Mouse (Mus musculus): ENCODE measurements around the gene Insc. TPM values are rescaled to one million over a fixed set of nuclear protein-coding genes. Genes with fewer than 3 reads are reported as not detected.

Gene Insc
- polyA plus RNA-seq, 1 experiment from 2014 or later: 14.7 TPM

DNA sequence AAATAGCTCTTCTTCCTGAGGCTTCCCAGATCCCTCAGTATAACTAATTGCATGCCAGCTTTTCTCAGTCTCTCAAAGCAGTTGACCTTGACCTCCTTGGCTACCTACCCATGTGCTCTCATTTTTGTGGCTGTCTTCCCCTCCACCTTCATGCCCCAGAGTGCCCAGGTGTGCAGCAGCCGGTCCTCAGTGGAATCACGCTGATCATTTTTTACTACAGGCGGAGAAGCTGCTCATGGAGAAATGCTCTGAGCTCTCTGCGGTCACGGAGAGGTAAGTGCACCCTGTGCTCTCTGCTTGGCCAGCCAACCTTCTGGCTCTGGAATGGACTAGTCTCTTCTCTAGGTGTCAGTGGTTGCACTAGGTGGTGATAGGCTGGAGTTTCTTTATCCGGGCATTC, 48.5 kb downstream of the Insc start:
- 85% methylated on average over 6 of the region's 6 CpGs for WGBS
- no peak for ATAC-seq (ENCODE audit: insufficient number of reproducible peaks, low FRiP score, low TSS enrichment, low read depth)
- H3K9me3 ChIP-seq (replicated peaks): no peaks in the 10 kb centered on the region
- H3K4me1 ChIP-seq: no peaks in the 10 kb centered on the region
- no peak overlapping the region for H3K4me3 ChIP-seq (replicated peaks)
- H3K27me3 ChIP-seq: no peaks in the 10 kb centered on the region
- no peaks in the 10 kb centered on the region for H3K36me3 ChIP-seq
- no peak overlapping the region for H3K27ac ChIP-seq (replicated peaks)
- no peak overlapping the region for H3K9ac ChIP-seq
- no peak overlapping the region for H3K4me2 ChIP-seq (replicated peaks)

DNA sequence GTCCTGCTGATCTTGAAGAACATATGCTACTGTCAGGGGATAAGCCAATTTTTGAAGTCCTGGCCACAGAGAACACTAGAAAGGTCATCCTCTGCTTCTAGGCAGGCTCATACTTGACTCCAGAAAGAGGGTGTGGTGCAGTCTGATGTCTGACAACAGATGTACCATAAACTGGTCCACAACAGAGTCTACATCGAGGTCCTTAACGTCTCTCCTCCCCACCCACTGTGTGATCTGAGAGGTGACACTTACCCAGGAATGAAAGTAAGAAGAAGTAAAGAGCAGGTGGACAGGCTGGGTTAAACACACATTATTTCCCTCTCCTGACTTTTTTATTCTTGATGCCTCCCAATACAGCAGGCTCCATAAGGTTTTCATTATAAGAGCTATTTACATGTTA, 50.9 kb downstream of the Insc start:
- H3K27me3 ChIP-seq: no peaks in the 10 kb centered on the region
- H3K9ac ChIP-seq: no peak overlapping the region
- H3K4me2 ChIP-seq (replicated peaks): no peak overlapping the region
- H3K4me1 ChIP-seq: no peaks in the 10 kb centered on the region
- H3K27ac ChIP-seq (replicated peaks): no peak overlapping the region
- H3K9me3 ChIP-seq (replicated peaks): no peaks in the 10 kb centered on the region
- WGBS: 63% methylated on average over 2 of the region's 2 CpGs
- no peak for ATAC-seq (ENCODE audit: insufficient number of reproducible peaks, low FRiP score, low TSS enrichment, low read depth)
- H3K36me3 ChIP-seq: no peaks in the 10 kb centered on the region
- no peak overlapping the region for H3K4me3 ChIP-seq (replicated peaks)

DNA sequence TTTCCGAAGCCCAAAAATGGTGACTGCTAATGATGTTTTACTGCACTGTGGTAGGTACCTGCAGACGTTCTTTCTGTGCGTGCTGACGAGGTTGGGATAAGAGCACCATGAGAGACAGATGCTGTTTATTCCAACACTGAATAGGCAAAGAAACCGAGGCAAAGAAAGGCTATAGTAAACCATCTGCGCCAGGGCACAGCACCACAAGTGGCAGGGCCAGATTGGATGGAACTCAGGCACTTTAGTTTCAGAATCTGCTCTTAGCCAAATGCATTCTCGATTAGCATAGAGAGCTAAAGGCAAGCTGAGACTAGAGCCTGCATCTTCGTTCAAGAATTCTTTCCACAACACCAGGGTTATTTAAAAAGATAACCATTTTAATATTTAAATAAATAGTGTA, 59.1 kb downstream of the Insc start:
- H3K9ac ChIP-seq: no peak overlapping the region
- H3K9me3 ChIP-seq (replicated peaks): no peaks in the 10 kb centered on the region
- no peak overlapping the region for H3K4me2 ChIP-seq (replicated peaks)
- no peaks in the 10 kb centered on the region for H3K36me3 ChIP-seq
- ATAC-seq (ENCODE audit: insufficient number of reproducible peaks, low FRiP score, low TSS enrichment, low read depth): no peak
- no peak overlapping the region for H3K27ac ChIP-seq (replicated peaks)
- H3K4me1 ChIP-seq: no peaks in the 10 kb centered on the region
- no peaks in the 10 kb centered on the region for H3K27me3 ChIP-seq
- WGBS: 78% methylated on average over 8 of the region's 8 CpGs
- no peak overlapping the region for H3K4me3 ChIP-seq (replicated peaks)

DNA sequence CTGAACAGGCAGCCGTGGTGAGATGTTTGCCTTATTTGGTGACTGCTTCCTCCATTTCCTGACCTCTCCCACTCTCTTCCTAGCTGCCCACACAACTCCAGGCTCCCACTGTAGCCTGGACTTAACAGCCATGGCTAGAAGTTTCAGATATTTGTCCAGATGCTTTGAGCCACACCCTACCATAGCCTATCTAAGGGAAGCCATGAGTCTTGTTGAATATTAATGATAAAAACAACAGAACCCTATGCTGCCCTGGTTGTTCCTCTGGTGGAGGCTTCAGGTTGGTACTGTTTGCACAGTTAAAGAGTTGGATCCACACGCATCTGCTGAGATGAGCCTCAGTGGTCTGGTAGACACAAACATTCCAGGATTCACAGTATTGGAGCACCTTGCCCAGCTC, 61.8 kb downstream of the Insc start:
- Histone ChIP-seq H3K9me3 (replicated peaks) (no peaks in the 10 kb centered on the region), H3K27me3 (no peaks in the 10 kb centered on the region), H3K9ac (no peak overlapping the region), H3K4me3 (replicated peaks) (no peak overlapping the region), H3K27ac (replicated peaks) (no peak overlapping the region), H3K4me1 (no peaks in the 10 kb centered on the region), H3K36me3 (no peaks in the 10 kb centered on the region), H3K4me2 (replicated peaks) (no peak overlapping the region)
- ATAC-seq (ENCODE audit: insufficient number of reproducible peaks, low FRiP score, low TSS enrichment, low read depth): no peak
- 77% methylated on average over 2 of the region's 2 CpGs for WGBS

DNA sequence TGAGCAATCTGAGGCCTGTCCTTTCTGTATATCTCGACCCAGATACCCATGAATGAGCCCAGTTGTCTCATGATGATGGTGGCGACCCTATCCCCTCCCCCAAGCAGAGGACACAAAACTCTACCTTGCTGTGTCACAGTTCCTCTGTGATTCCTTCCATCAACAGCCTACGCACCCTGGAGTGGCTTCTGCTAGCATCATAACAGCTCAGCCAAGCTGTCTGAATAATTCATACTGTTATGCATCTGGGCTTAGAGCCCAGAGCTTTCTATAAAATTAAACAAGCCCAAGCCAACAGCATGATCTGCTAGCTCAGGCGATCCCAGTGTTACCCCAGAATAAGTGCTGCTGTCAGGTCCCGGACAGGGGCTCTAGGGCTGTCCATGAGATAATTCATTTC, 63.8 kb downstream of the Insc start:
- H3K4me3 ChIP-seq (replicated peaks): no peak overlapping the region
- no peak for ATAC-seq (ENCODE audit: insufficient number of reproducible peaks, low FRiP score, low TSS enrichment, low read depth)
- WGBS: 65% methylated on average over 5 of the region's 5 CpGs

DNA sequence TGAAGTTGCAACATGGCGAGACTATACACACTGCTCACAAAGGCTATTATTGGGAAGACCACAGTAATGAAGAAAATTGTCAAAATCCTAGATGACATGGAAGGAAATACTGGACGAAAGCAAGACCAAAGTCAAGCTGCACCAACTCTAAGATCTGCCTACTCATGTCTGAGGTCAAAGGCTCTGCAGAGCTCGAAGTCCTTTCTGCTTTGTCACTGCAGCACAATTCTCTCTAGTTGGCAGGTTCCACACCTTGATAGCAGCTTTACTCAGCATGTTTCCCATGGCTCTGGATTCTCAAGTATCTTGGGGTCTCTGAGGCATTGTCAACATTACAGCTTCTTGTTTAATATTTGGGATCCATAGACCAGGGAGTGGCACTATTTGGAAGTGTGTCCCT, 64.8 kb downstream of the Insc start:
- Histone ChIP-seq H3K9me3 (replicated peaks) (no peaks in the 10 kb centered on the region), H3K36me3 (no peaks in the 10 kb centered on the region), H3K4me2 (replicated peaks) (no peak overlapping the region), H3K9ac (no peak overlapping the region), H3K4me1 (no peaks in the 10 kb centered on the region), H3K27me3 (no peaks in the 10 kb centered on the region), H3K4me3 (replicated peaks) (no peak overlapping the region), H3K27ac (replicated peaks) (no peak overlapping the region)
- ATAC-seq (ENCODE audit: insufficient number of reproducible peaks, low FRiP score, low TSS enrichment, low read depth): no peak
- WGBS: 88% methylated on average over 3 of the region's 3 CpGs

More for the DNA sequence above, 63.8 kb downstream of the Insc start:
- H3K9ac ChIP-seq: no peak overlapping the region
- H3K27ac ChIP-seq (replicated peaks): no peak overlapping the region
- no peaks in the 10 kb centered on the region for H3K27me3 ChIP-seq
- no peak overlapping the region for H3K4me2 ChIP-seq (replicated peaks)
- no peaks in the 10 kb centered on the region for H3K9me3 ChIP-seq (replicated peaks)
- H3K36me3 ChIP-seq: no peaks in the 10 kb centered on the region
- H3K4me1 ChIP-seq: no peaks in the 10 kb centered on the region

DNA sequence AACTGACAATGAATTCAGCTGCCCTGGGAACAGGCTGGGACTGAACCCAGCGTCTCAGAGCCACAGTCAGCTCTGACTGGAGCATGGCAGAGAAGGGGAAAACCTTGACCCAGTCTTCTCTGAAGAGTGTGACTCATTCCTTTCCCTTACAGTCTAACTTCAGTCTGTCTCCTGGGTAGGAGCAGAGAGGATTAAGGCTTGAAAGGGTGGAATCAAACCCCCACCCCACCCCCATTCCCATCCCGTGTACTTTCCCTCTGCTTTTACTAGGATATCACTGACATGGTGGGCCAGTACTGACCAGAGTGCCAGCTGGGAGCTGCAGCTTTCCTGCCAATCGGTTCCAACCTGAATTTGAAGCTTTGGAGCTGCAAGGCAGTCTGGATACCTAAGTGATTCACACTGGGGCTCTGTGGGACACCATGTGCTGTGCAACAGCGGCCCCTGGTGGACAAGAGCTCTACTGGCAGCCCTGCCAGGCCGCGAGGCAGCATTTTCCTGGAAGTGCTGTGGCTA, 73.9 kb downstream of the Insc start:
- Histone ChIP-seq H3K4me3 (replicated peaks) (no peak overlapping the region), H3K36me3 (no peaks in the 10 kb centered on the region), H3K9ac (no peak overlapping the region), H3K9me3 (replicated peaks) (no peaks in the 10 kb centered on the region), H3K4me2 (replicated peaks) (no peak overlapping the region), H3K27ac (replicated peaks) (no peak overlapping the region), H3K4me1 (peaks cover 4% of the 10 kb centered on the region; the same call in 1 of the 2 replicates), H3K27me3 (no peaks in the 10 kb centered on the region)
- peak; percentile 87 for ATAC-seq (ENCODE audit: insufficient number of reproducible peaks, low FRiP score, low TSS enrichment, low read depth)
- WGBS: 9% methylated on average over 6 of the region's 6 CpGs

DNA sequence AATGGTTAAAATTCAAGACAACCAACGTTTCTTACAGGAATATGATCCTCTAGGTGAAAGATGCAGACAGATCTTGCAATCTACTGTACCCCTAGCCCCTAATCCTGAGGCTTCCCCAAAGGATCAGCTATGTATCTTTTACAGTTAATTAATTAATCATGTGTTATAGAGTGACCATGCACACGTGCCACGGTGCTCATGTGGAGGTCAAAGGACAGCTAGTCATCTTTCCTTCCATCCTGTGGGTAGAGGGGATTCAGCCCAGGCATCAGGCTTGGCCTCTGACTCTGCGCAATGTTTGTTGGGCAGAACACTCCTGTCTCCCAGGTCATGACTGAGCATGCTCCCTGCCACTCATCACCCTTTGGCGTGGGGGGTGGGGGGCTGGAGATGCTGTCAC, 74.4 kb downstream of the Insc start:
- Histone ChIP-seq H3K27me3 (no peaks in the 10 kb centered on the region), H3K27ac (replicated peaks) (no peak overlapping the region), H3K36me3 (no peaks in the 10 kb centered on the region), H3K4me3 (replicated peaks) (no peak overlapping the region), H3K9me3 (replicated peaks) (no peaks in the 10 kb centered on the region), H3K4me1 (peaks cover 4% of the 10 kb centered on the region; the same call in 1 of the 2 replicates), H3K4me2 (replicated peaks) (no peak overlapping the region), H3K9ac (no peak overlapping the region)
- WGBS: 39% methylated on average over 5 of the region's 5 CpGs
- ATAC-seq (ENCODE audit: insufficient number of reproducible peaks, low FRiP score, low TSS enrichment, low read depth): no peak

DNA sequence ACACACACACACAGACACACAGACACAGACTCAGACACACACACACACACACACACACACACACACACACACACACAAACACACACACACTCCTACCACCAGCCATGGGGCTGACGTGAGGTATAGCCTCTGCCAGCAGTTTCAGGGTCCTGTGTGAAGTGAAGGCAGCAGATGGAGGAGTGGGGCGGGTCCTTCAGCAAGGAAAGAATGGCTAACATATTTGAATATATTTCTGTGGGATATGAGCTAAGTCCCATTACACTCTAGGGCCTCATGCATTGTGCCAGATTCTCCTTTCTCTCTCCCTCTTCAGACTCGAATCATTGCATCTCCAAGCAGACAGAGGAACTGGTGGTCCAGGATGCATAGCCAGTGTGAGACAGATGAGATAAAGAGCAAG, 74.9 kb downstream of the Insc start:
- ATAC-seq (ENCODE audit: insufficient number of reproducible peaks, low FRiP score, low TSS enrichment, low read depth): no peak
- Histone ChIP-seq H3K4me3 (replicated peaks) (no peak overlapping the region), H3K9me3 (replicated peaks) (no peaks in the 10 kb centered on the region), H3K27ac (replicated peaks) (no peak overlapping the region), H3K36me3 (no peaks in the 10 kb centered on the region), H3K9ac (no peak overlapping the region), H3K4me1 (peaks cover 4% of the 10 kb centered on the region; the same call in 1 of the 2 replicates), H3K4me2 (replicated peaks) (no peak overlapping the region), H3K27me3 (no peaks in the 10 kb centered on the region)
- WGBS: 70% methylated on average over 3 of the region's 3 CpGs

DNA sequence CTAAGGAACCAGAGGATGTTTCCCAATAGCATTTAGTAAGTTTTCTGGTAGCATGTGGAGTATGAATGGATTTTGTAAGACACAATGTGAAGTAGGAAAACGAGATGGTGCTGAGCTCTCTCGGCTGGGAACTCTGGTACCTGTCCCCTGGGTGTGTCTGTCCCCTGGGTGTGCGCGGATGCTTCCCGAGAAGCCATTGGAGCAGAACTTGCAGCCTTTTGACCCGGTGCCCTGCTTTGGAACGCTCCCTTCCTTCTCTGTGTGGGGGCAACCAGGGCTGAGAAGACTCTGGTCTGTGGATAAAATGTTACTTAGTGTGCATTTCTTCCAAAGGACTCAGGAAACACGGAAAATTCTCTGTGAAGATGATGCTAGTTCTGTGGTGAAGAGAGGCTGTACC, 75.3 kb downstream of the Insc start:
- H3K4me3 ChIP-seq (replicated peaks): no peak overlapping the region
- no peak overlapping the region for H3K4me2 ChIP-seq (replicated peaks)
- WGBS: 80% methylated on average over 8 of the region's 8 CpGs
- ATAC-seq (ENCODE audit: insufficient number of reproducible peaks, low FRiP score, low TSS enrichment, low read depth): no peak
- no peaks in the 10 kb centered on the region for H3K36me3 ChIP-seq
- H3K27ac ChIP-seq (replicated peaks): no peak overlapping the region
- no peaks in the 10 kb centered on the region for H3K27me3 ChIP-seq
- no peaks in the 10 kb centered on the region for H3K9me3 ChIP-seq (replicated peaks)
- no peak overlapping the region for H3K9ac ChIP-seq
- H3K4me1 ChIP-seq: peaks cover 4% of the 10 kb centered on the region; the same call in 1 of the 2 replicates

DNA sequence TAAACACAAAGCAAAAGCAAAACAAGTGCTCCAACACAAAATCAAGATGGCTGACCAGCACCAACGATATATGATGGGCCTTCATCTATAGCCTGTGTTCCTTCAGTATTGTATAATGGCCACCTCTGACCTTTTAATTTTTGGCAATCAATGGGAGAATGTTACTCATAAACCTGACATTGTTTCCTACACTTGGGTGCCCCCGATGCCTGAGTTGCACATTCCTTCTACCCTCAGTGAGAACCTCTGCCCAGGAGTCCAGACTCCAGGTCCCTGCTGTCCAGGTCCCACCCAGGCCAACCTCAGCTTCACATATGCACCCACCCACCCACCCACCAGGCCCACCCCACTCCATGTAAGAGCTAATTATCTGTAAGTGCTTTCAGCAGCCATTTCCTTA, 79.2 kb downstream of the Insc start:
- WGBS: 83% methylated on average over 2 of the region's 2 CpGs

DNA sequence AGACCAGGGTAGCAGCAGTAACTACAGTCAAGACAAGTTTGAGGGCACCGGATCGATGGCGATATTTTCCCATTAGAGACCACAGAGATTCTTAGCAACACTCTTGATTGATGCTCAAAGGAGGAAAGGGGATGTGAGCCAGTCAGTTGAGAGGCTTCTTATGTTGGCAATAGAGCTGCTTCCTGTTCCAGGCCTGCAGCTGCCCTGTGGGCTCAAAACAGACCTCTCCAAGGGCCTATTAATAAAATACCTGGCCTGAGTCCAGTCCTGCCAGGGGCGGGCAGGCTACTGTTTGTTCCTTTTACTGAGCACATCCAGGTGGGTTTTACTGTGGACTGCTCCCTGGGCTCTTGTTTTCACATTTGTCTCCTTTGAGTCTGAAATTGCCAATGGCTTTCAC, 83.9 kb downstream of the Insc start:
- ATAC-seq (ENCODE audit: insufficient number of reproducible peaks, low FRiP score, low TSS enrichment, low read depth): no peak
- no peak overlapping the region for H3K4me2 ChIP-seq (replicated peaks)
- H3K9me3 ChIP-seq (replicated peaks): no peaks in the 10 kb centered on the region
- WGBS: 68% methylated on average over 4 of the region's 4 CpGs
- no peak overlapping the region for H3K27ac ChIP-seq (replicated peaks)
- H3K4me3 ChIP-seq (replicated peaks): no peak overlapping the region
- H3K4me1 ChIP-seq: no peaks in the 10 kb centered on the region
- H3K27me3 ChIP-seq: no peaks in the 10 kb centered on the region
- no peak overlapping the region for H3K9ac ChIP-seq
- no peaks in the 10 kb centered on the region for H3K36me3 ChIP-seq

More for the DNA sequence above, 79.2 kb downstream of the Insc start:
- H3K4me2 ChIP-seq (replicated peaks): no peak overlapping the region
- no peak overlapping the region for H3K4me3 ChIP-seq (replicated peaks)
- H3K27ac ChIP-seq (replicated peaks): no peak overlapping the region
- H3K27me3 ChIP-seq: no peaks in the 10 kb centered on the region
- ATAC-seq (ENCODE audit: insufficient number of reproducible peaks, low FRiP score, low TSS enrichment, low read depth): no peak
- no peaks in the 10 kb centered on the region for H3K36me3 ChIP-seq
- no peaks in the 10 kb centered on the region for H3K9me3 ChIP-seq (replicated peaks)
- no peak overlapping the region for H3K9ac ChIP-seq
- H3K4me1 ChIP-seq: no peaks in the 10 kb centered on the region
